Mouse (Mus musculus): Measurements from ENCODE around the gene Tssk3. TPM values are rescaled to one million over a fixed set of nuclear protein-coding genes. Genes with fewer than 3 reads are reported as not detected.
"Not testable (repeated sequence)": the region's sequence is repeated elsewhere in the genome, so short reads cannot be mapped to it uniquely, and the experiment has no call there.

The Tssk3 gene
- not detected in 2 replicates for polyA plus RNA-seq (2012; ENCODE audit: insufficient read depth, low replicate concordance)

GRCm38 (mm10) chr4:129490972-129491880 lies at the start of gene Tssk3, which contains the start of gene Fam229a:
Tssk3 (minus strand) TSS chr4:129491022.
Fam229a (plus strand) TSS chr4:129491190.
- Histone ChIP-seq H3K4me3 (replicated peaks) (peak within 1 kb of the TSS; percentile 33), H3K27me3 (replicated peaks) (peaks cover 23% of the 10 kb centered on the region)
- TF ChIP-seq FLI1 (IDR thresholded peaks at IDR 0.05; ENCODE audit: low read length) (no peak), GATA1 (IDR thresholded peaks at IDR 0.05; ENCODE audit: borderline replicate concordance, low read length) (no peak)

GRCm38 (mm10) chr4:129540012-129540411 lies 49.2 kb upstream of the Tssk3 start:
- Histone ChIP-seq H3K27me3 (replicated peaks) (no peaks in the 10 kb centered on the region), H3K4me1 (peaks cover 42% of the 10 kb centered on the region), H3K4me3 (replicated peaks) (peak overlapping the region; percentile 50), H3K9me3 (no peaks in the 10 kb centered on the region), H3K36me3 (replicated peaks; ENCODE audit: low read length) (peaks cover 44% of the 10 kb centered on the region)
- TF ChIP-seq GATA1 (IDR thresholded peaks at IDR 0.05; ENCODE audit: borderline replicate concordance, low read length): no peak
- TF ChIP-seq FLI1 (IDR thresholded peaks at IDR 0.05; ENCODE audit: low read length): no peak

More at GRCm38 (mm10) chr4:129490972-129491880, at the start of gene Tssk3, which contains the start of gene Fam229a:
- Histone ChIP-seq H3K36me3 (replicated peaks; ENCODE audit: low read length) (peaks cover 35% of the 10 kb centered on the region), H3K9me3 (no peaks in the 10 kb centered on the region), H3K4me1 (peaks cover 29% of the 10 kb centered on the region)

DNA sequence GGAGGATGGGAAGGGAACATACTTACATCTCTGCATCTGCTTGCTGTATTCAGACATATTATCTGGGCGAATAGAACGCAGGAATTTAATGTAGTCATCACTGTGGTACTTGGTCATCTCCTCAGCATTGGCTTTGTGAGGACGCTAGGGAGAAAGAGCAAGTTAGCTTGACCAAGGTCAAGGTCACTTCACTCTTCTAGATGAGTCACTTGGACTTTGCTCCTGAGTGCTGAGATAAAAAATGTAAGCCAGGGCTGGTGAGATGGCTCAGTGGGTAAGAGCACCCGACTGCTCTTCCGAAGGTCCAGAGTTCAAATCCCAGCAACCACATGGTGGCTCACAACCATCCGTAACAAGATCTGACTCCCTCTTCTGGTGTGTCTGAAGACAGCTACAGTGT lies 38.1 kb upstream of the Tssk3 start:
- H3K9me3 ChIP-seq; H3K4me1 ChIP-seq; H3K27me3 ChIP-seq (replicated peaks); H3K4me3 ChIP-seq (replicated peaks): not testable (repeated sequence)
- H3K36me3 ChIP-seq (replicated peaks; ENCODE audit: low read length): peaks cover 74% of the 10 kb centered on the region

- H3K9me3 ChIP-seq: peaks cover 4% of the 10 kb centered on the region; the same call in 1 of the 2 replicates
Measured at GRCm38 (mm10) chr4:129525889-129526288, 35.1 kb upstream of the Tssk3 start.

GRCm38 (mm10) chr4:129525338-129525737 lies 34.5 kb upstream of the Tssk3 start:
- Histone ChIP-seq H3K27me3 (replicated peaks) (no peaks in the 10 kb centered on the region), H3K4me1 (peaks cover 4% of the 10 kb centered on the region), H3K36me3 (replicated peaks; ENCODE audit: low read length) (peaks cover 80% of the 10 kb centered on the region), H3K9me3 (peaks cover 4% of the 10 kb centered on the region; the same call in 1 of the 2 replicates), H3K4me3 (replicated peaks) (no peak overlapping the region)
- no peak for TF ChIP-seq GATA1 (IDR thresholded peaks at IDR 0.05; ENCODE audit: borderline replicate concordance, low read length)
- no peak for TF ChIP-seq FLI1 (IDR thresholded peaks at IDR 0.05; ENCODE audit: low read length)

More at GRCm38 (mm10) chr4:129525889-129526288, 35.1 kb upstream of the Tssk3 start:
- no peak overlapping the region for H3K4me3 ChIP-seq (replicated peaks)
- H3K36me3 ChIP-seq (replicated peaks; ENCODE audit: low read length): peaks cover 81% of the 10 kb centered on the region
- no peak for TF ChIP-seq FLI1 (IDR thresholded peaks at IDR 0.05; ENCODE audit: low read length)
- no peak for TF ChIP-seq GATA1 (IDR thresholded peaks at IDR 0.05; ENCODE audit: borderline replicate concordance, low read length)
- H3K4me1 ChIP-seq: peaks cover 4% of the 10 kb centered on the region
- H3K27me3 ChIP-seq (replicated peaks): no peaks in the 10 kb centered on the region

GRCm38 (mm10) chr4:129518519-129518918 lies 27.7 kb upstream of the Tssk3 start:
- peaks cover 4% of the 10 kb centered on the region; the same call in 1 of the 2 replicates for H3K9me3 ChIP-seq
- no peak overlapping the region for H3K4me3 ChIP-seq (replicated peaks)
- peaks cover 12% of the 10 kb centered on the region for H3K4me1 ChIP-seq
- no peak for TF ChIP-seq GATA1 (IDR thresholded peaks at IDR 0.05; ENCODE audit: borderline replicate concordance, low read length)
- no peak for TF ChIP-seq FLI1 (IDR thresholded peaks at IDR 0.05; ENCODE audit: low read length)
- H3K36me3 ChIP-seq (replicated peaks; ENCODE audit: low read length): peaks cover 72% of the 10 kb centered on the region
- H3K27me3 ChIP-seq (replicated peaks): peaks cover 11% of the 10 kb centered on the region

GRCm38 (mm10) chr4:129516925-129517324 lies 26.1 kb upstream of the Tssk3 start:
- no peak overlapping the region for H3K4me3 ChIP-seq (replicated peaks)
- TF ChIP-seq GATA1 (IDR thresholded peaks at IDR 0.05; ENCODE audit: borderline replicate concordance, low read length) (no peak), FLI1 (IDR thresholded peaks at IDR 0.05; ENCODE audit: low read length) (no peak)
- H3K9me3 ChIP-seq: peaks cover 4% of the 10 kb centered on the region; the same call in 1 of the 2 replicates
- peaks cover 56% of the 10 kb centered on the region for H3K36me3 ChIP-seq (replicated peaks; ENCODE audit: low read length)
- H3K4me1 ChIP-seq: peaks cover 19% of the 10 kb centered on the region
- H3K27me3 ChIP-seq (replicated peaks): peaks cover 25% of the 10 kb centered on the region

DNA sequence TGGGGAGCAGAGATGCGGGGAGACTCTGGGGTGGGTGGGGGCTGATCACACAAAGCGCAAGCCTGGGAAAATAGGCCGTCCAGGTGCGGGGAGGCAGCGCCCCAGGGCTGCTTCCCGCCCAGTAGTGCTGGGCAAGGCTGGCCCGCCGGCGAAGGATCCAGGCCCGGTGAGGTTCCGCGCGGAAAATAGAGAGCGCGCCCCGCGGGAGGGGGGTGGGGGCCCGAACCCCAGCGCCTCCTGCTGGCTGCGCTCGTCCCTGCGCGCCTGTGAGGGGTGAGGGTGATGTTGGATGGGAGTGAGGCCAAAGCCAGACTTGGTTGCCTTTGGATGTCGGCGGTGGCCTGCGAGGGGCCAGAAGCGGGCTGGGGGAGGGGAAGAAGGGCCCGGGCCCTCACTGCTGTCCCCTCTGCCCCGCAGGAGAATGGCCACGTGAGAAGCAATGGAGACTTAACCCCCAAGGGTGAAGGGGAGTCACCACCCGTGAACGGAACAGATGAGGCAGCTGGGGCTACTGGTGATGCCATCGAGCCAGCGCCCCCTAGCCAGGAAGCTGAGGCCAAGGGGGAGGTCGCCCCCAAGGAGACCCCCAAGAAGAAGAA lies 23.6 kb upstream of the Tssk3 start:
- Histone ChIP-seq H3K27me3 (replicated peaks) (peaks cover 45% of the 10 kb centered on the region), H3K4me3 (replicated peaks) (peak overlapping the region; percentile 91), H3K36me3 (replicated peaks; ENCODE audit: low read length) (peaks cover 32% of the 10 kb centered on the region), H3K4me1 (peaks cover 19% of the 10 kb centered on the region), H3K9me3 (no peaks in the 10 kb centered on the region)
- no peak for TF ChIP-seq FLI1 (IDR thresholded peaks at IDR 0.05; ENCODE audit: low read length)
- TF ChIP-seq GATA1 (IDR thresholded peaks at IDR 0.05; ENCODE audit: borderline replicate concordance, low read length): no peak

DNA sequence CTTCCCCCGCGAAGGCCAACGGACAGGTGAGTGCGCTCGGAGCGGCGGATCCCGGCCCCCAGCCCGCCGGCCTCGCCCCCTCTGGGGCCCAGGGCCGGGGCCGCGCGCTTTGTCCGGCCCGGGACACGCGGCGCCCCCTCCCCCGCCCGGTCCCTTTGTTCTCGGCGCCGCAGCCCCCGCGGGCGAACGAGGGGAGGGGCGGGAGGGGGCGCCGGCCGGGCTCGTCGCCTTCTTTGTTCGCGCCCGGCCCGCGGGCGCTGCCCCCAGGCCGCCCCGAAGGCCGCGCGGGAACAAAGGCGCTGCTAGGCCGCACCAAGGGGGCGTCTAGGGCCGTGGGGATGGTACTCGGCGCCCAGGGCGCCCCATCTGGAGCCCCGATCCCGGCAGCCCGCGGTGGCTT lies 23.1 kb upstream of the Tssk3 start:
- TF ChIP-seq FLI1 (IDR thresholded peaks at IDR 0.05; ENCODE audit: low read length) (no peak), GATA1 (IDR thresholded peaks at IDR 0.05; ENCODE audit: borderline replicate concordance, low read length) (no peak)
- Histone ChIP-seq H3K9me3 (no peaks in the 10 kb centered on the region), H3K4me3 (replicated peaks) (peak overlapping the region; percentile 91), H3K27me3 (replicated peaks) (peaks cover 50% of the 10 kb centered on the region), H3K36me3 (replicated peaks; ENCODE audit: low read length) (peaks cover 28% of the 10 kb centered on the region), H3K4me1 (peaks cover 23% of the 10 kb centered on the region)

Measured in megakaryocyte, embryonic 14.5 days (primary cell).